Mouse (Mus musculus) ovary, adult 18-20 months (tissue): ENCODE measurements around the gene C330007P06Rik.
"Not testable (repeated sequence)": the region's sequence is repeated elsewhere in the genome, so short reads cannot be mapped to it uniquely, and the experiment has no call there.

Source experiments
- DNase-seq: peaks from one replicate; pipeline ENCODE4 v3.0.0; 2022; ENCODE audit warnings: low spot score, mixed read lengths

C330007P06Rik gene

DNA sequence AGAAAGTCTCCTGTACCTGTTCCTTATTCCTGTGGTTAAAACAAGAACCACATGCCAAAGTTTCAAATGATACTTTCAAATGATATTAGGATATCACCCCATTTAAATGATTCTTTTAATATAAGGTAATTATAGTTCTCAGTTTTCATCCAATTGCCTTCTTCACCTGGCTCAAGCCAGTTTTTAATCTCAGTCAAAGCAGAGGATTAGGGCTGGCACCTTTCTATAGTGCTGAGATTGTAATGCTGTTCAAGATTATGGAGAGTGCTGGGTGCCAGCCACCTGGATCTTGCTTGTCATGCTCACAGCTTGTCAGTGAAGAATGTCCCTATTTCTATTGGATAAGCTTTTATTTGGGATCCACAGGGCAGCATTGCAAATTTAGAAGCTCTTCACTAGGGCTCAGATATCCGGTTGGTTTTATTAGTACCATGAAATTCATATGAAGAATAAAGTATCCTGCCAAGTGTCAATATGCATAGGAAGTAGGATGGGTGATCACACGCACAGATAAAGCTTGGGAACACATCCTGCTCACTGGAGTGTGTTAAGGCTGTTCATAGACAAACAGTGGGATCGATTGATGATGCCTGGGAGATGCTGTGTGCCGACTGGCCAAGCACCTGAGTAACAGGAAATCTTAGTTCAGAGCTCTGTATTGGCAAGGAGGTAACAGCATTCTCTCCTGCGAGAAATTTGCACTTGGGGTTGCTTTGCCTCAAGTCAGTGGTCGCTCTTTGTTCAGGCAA is 74.6 kb downstream of the C330007P06Rik start:
- no peak for DNase-seq

DNA sequence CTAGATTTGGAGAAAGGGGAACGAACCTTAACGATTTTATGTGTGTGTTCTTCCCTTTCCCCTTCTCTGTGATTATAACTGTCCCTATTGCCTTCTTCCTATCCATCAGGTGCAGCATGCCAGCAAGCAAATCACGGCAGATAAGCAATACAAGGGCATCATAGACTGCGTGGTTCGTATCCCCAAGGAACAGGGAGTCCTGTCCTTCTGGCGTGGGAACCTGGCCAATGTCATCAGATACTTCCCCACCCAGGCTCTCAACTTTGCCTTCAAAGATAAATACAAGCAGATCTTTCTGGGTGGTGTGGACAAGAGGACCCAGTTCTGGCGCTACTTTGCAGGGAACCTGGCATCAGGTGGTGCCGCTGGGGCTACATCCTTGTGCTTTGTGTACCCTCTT is 77.2 kb downstream of the C330007P06Rik start:
- not testable (repeated sequence) for DNase-seq

DNA sequence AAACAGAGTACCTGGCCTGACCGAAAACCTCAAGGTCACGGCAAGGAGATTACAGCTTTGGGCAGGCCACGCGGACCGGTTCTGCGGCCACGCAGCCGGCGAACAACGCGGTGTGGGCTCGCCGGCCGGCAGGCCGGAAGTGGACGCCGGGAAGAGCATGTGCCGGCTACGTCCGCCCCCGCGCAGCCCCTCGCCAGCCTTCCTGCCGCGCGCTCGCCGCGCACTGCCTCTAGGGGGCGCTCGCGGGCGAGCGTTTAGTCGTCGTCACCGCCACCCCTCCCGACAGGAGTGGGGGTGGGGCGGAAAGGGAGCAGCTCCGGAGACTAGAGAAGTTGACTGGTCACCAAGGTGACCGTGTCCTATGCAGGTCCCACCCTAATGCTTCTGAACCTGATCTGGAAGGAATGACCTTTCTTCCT is 77.7 kb downstream of the C330007P06Rik start:
- DNase-seq = peak; percentile 62

DNA sequence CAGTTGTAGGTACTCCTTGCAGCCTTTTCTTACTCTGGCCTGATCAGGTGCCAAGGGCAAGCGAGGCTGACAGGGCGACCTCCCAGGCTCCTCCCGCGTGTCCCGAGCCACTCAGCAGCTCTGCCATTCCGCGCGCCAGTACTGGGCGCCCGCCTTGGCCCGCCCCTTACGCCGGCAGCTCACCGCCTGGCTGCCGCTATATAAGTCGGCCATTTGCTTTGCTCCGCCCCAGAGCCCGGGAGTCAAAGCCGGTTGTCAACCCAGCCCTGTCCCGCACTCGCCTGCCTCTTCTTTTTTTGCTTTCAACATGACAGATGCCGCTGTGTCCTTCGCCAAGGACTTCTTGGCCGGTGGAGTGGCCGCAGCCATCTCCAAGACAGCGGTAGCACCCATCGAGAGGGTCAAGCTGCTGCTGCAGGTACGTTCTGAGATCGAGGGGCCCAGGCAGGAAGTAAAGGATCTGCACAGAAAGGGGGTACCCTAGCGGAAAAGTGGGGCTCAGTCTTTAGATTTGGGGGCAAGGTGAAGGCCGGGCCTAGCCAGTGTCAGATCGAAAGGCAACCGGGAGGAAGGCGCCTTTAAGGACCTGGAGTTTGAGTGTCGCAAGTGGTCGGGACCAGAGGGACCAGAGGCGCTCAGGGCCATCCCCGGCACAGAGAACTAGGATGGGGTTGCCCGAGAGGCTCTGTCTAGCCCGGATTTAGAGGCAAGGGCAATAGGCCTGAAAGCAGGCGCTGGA is 78.3 kb downstream of the C330007P06Rik start, which contains the start of gene Slc25a5:
Gene Slc25a5 (plus strand): TSS at position 228 of the 739 bp plus-strand sequence.
- DNase-seq = peak; percentile 79

DNA sequence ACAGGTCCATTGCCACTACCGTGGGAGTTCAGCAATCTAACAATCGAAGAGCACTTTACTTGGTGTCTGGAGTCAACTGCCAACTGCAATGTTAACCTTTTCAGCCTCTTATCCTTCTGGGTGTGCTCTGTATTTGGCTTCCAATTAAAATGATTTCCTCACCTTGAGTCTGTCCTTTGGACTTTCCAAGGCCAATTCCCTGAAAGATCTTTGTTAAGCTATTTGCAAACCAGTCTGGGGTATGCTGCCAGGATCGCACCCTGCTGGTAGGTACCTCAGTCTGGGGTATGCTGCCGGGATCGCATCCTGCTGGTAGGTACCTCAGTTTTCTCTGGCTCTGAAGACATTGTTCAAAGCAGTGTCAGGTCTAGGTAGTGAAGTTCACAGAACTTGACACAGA is 79.3 kb downstream of the C330007P06Rik start:
- no peak for DNase-seq

DNA sequence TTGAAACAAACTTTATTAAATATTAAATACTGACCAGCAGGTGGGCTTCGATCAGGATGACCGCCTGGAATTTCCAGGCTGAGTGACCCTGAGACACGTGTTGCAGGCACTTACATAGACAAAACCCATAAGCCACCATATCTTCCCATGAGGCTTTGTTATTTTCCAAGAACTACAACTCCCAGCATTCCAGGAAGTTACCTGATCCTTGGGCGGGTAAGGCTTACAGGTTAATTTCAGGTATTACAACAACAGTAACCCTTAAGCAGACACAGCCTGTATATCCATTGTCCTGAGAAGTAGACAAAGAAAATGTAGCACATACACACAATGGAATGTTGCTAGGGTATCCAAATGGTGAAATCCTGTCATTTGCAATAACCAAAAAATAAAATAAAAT is 84.6 kb downstream of the C330007P06Rik start:
- DNase-seq = no peak

DNA sequence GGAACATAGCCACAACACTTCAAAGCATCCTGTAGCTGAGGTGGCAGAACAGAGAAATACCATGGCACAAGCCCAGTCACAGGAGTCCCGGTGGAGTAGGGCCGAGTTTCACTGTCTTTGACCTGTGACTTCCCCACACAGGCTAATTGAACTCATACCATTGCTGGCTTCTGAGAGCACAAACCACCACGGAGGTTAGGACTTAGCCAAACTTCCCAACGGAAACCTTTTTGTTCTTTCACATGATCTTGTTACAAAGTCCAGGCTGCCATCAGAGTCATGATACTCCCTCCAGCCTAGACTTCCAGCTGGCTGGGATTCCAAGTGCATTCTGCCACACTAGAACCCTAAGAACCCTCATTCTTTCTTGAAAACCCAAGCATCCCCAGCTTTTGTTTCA is 96.2 kb downstream of the C330007P06Rik start:
- DNase-seq = no peak

DNA sequence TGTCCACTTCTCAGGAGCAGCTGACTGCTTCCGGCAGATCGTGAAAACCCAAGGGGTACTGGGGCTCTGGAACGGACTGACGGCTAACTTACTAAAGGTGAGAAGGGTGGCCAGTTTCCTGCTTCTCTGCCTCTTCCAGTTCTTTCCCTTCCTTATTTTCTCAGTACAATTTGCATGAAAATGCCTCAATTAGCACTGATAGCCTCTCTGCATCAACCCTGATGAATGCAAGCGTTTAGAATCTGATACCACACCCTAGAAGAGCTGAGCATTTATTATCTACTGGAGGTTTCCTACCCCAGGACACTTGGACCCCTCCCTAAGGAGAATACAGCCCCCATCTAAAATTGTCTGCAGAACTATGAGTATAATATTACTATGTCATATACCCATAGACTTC is 98.4 kb downstream of the C330007P06Rik start:
- DNase-seq = no peak
